Mouse (Mus musculus) lung, adult 2 months (tissue): Measurements from ENCODE around the gene Car10.

Experiments used
- CTCF ChIP-seq: fragments of 200-500 bp; IDR thresholded peaks from 2 replicates; pipeline ENCODE4 v1.5.1; 2011; ENCODE audit warnings: mild to moderate bottlenecking, low read length, control low read depth; ENCODE audit not compliant: insufficient read depth
- POLR2A ChIP-seq: fragments of 200-500 bp; IDR thresholded peaks from 2 replicates; pipeline ENCODE4 v1.6.1; 2011; ENCODE audit warnings: low read depth, mild to moderate bottlenecking, control low read depth, low read length, borderline replicate concordance; ENCODE audit errors: extremely low read depth

DNA sequence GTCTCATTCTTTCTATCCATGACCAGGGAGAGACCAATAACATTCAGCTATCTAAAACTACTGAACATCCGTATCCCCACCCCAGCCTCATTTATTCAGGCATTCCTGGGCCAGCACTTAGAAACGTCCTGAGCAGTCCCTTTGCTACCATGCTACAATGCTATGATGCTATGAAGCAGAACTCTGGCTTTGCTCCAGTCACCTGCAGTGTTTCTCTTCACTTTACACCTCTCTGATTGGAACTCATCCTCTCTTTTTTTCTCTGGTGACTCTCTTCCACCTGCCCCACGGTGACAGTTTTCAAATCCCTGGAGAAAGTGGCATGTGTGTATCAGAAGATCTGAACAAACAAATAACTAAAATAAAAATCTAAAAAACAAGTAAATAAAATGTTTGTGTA is 541.6 kb downstream of the Car10 start:
- TF ChIP-seq CTCF (no peak), POLR2A (no peak)
